Mouse (Mus musculus): ENCODE data around the gene Tmem38b.

The Tmem38b gene

GRCm38 (mm10) chr4:53884351-53885245 is 58.8 kb downstream of the Tmem38b start:
- no peak for DNase-seq (ENCODE audit: low spot score)

DNA sequence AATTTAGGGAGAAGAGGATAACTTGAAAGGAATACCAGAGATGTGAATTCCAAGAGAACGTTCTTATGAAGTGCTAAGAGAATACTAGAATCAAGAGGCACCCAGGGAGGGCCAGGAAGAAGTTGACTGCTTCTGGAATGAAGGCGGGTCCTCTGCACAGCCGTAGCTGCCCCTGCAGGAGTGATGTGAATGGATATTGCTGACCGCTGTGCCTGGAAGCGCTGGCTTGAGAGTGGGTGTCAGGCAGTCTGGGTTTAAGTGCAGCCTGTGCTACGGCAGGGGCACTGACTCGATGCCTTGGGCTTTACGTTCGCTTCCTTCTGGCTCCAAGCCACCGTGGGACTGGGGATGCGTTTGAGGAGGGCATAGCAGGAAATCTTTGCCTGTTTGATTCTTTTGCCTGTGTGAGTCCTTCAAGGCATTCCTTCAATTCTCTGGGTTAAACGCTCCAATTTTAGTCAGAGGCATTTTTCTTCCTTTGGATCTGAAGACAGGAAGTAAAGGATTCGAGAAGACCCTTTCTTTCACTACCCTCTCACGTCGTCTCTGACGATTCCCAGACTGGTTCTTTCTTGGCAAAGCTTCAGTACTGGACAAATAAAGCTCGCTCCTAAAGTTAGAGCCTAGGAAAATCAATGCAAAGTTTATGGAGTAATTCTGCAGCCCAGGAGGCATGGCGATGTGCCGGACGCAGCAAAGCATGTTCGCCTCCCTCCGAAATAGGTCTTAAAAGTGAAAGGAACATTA is 60.7 kb downstream of the Tmem38b start:
- no peak for DNase-seq (ENCODE audit: low spot score)

GRCm38 (mm10) chr4:53895335-53895734 is 69.5 kb downstream of the Tmem38b start:
- DNase-seq (ENCODE audit: low spot score) = no peak

- DNase-seq (ENCODE audit: low spot score) = no peak
These were observed 70.4 kb downstream of the Tmem38b start for GRCm38 (mm10) chr4:53896150-53896833.

GRCm38 (mm10) chr4:53900386-53900971 is 74.6 kb downstream of the Tmem38b start:
- DNase-seq (ENCODE audit: low spot score) = no peak

- no peak for DNase-seq (ENCODE audit: low spot score)
These were observed 78.5 kb downstream of the Tmem38b start for GRCm38 (mm10) chr4:53904335-53904734.

GRCm38 (mm10) chr4:53905537-53905936 is 79.7 kb downstream of the Tmem38b start:
- no peak for DNase-seq (ENCODE audit: low spot score)

DNA sequence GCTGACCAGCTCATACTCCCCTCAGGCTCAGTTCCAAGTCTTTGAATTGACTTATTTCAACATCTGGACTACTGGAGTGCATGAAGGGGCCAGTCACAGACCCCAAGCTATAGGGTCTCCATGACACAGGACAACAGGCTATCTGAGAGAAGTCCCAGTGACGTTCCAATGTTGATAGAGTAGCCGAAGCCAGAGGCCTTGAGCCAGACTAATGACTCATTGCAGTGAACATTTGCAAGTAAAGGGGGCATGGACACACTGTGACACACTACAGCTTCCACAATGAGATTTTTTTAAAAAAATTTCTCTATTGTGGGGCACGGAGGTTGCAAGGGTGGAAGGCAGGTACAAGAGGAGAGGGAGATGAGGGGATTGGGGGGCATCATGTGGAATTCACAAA is 81.2 kb downstream of the Tmem38b start:
- DNase-seq (ENCODE audit: low spot score) = no peak

Measured in urinary bladder, postnatal 10 days (tissue).